Mouse (Mus musculus) olfactory bulb, adult 2 months (tissue): Measurements from ENCODE around the gene Exosc6. TPM values are rescaled to one million over a fixed set of nuclear protein-coding genes. Genes with fewer than 3 reads are reported as not detected.

Source experiments
- H3K27ac ChIP-seq: fragments of 200-500 bp; 2 replicates; pipeline ENCODE4 v1.5.1; 2012; ENCODE audit warnings: low read depth, low read length; ENCODE audit not compliant: insufficient read depth
- H3K4me1 ChIP-seq: fragments of 200-500 bp; 2 replicates; pipeline ENCODE4 v1.6.1; 2012; ENCODE audit warnings: low read length; ENCODE audit not compliant: control insufficient read depth, insufficient read depth
- H3K4me3 ChIP-seq: fragments of 200-500 bp; 2 replicates; pipeline ENCODE4 v1.5.1; 2012; ENCODE audit warnings: mild to moderate bottlenecking, low read depth, low read length, moderate library complexity; ENCODE audit not compliant: insufficient read depth
- CTCF ChIP-seq: fragments of 200-500 bp; IDR thresholded peaks from 2 replicates; pipeline ENCODE4 v1.5.1; 2012; ENCODE audit warnings: low read depth, mild to moderate bottlenecking, low read length, moderate library complexity; ENCODE audit not compliant: insufficient read depth
- POLR2A ChIP-seq: fragments of 200-500 bp; IDR thresholded peaks from 2 replicates; pipeline ENCODE4 v1.6.1; 2012; ENCODE audit warnings: mild to moderate bottlenecking, low read depth, low read length, moderate library complexity; ENCODE audit not compliant: insufficient read depth
- WGBS: fragments of 180-500 bp; shearing (Covaris S2); methylation state at CpG from one replicate; pipeline ENCODE4 v1.1.7; 2018; 5-methylcytosine and 5-hydroxymethylcytosine counted together
- polyA plus RNA-seq: library from polyadenylated mRNA; stranded (reverse); fragments of >200 nt; gene quantifications from 2 replicates; pipeline ENCODE4 v1.2.4, GENCODE M21; 2012; ENCODE audit warnings: low replicate concordance; ENCODE audit not compliant: missing spikeins, insufficient read depth, insufficient read length

Gene Exosc6
- polyA plus RNA-seq, 1 experiment, result not detected

GRCm38 (mm10) chr8:111034276-111034675 lies 21.9 kb upstream of the Exosc6 start:
- peak overlapping the region; percentile 52; the same call in 1 of the 2 replicates for H3K27ac ChIP-seq
- WGBS, result 9% methylated on average over 12 of the region's 12 CpGs
- TF ChIP-seq POLR2A (no peak), CTCF (no peak)
- H3K4me1 ChIP-seq, result peaks cover 10% of the 10 kb centered on the region; the same call in 1 of the 2 replicates
- H3K4me3 ChIP-seq, result peak overlapping the region; percentile 67

GRCm38 (mm10) chr8:111036591-111036990 lies 19.5 kb upstream of the Exosc6 start:
- H3K4me1 ChIP-seq, result peaks cover 10% of the 10 kb centered on the region; the same call in 1 of the 2 replicates
- 90% methylated on average over 15 of the region's 15 CpGs for WGBS

GRCm38 (mm10) chr8:111042546-111042945 lies 13.6 kb upstream of the Exosc6 start:
- Histone ChIP-seq H3K4me3 (no peak overlapping the region), H3K27ac (no peak overlapping the region), H3K4me1 (no peaks in the 10 kb centered on the region)
- TF ChIP-seq POLR2A (no peak), CTCF (no peak)
- WGBS, result 95% methylated on average over 19 of the region's 19 CpGs

More at GRCm38 (mm10) chr8:111036591-111036990, 19.5 kb upstream of the Exosc6 start:
- no peak overlapping the region for H3K4me3 ChIP-seq
- TF ChIP-seq POLR2A, result no peak
- no peak for TF ChIP-seq CTCF
- H3K27ac ChIP-seq, result no peak overlapping the region

- Histone ChIP-seq H3K4me1 (no peaks in the 10 kb centered on the region), H3K4me3 (no peak overlapping the region), H3K27ac (no peak overlapping the region)
- TF ChIP-seq CTCF, result no peak
- no peak for TF ChIP-seq POLR2A
- WGBS, result 29% methylated on average over 2 of the region's 2 CpGs
These were observed 12.0 kb upstream of the Exosc6 start for GRCm38 (mm10) chr8:111044003-111044734.

- H3K27ac ChIP-seq, result no peak overlapping the region
These were observed 7.4 kb upstream of the Exosc6 start for GRCm38 (mm10) chr8:111048694-111049093.

GRCm38 (mm10) chr8:111049106-111049505 lies 7.0 kb upstream of the Exosc6 start:
- no peak for TF ChIP-seq CTCF
- TF ChIP-seq POLR2A, result no peak
- Histone ChIP-seq H3K27ac (no peak overlapping the region), H3K4me3 (no peak overlapping the region), H3K4me1 (no peaks in the 10 kb centered on the region)
- 94% methylated on average over 7 of the region's 7 CpGs for WGBS

More at GRCm38 (mm10) chr8:111048694-111049093, 7.4 kb upstream of the Exosc6 start:
- WGBS, result 95% methylated on average over 2 of the region's 2 CpGs
- no peak for TF ChIP-seq CTCF
- TF ChIP-seq POLR2A, result no peak
- no peak overlapping the region for H3K4me3 ChIP-seq
- H3K4me1 ChIP-seq, result no peaks in the 10 kb centered on the region

GRCm38 (mm10) chr8:111053827-111054518 lies 2.2 kb upstream of the Exosc6 start:
- TF ChIP-seq CTCF (no peak), POLR2A (no peak)
- WGBS, result 78% methylated on average over 12 of the region's 12 CpGs

GRCm38 (mm10) chr8:111055031-111055634 lies 1.0 kb upstream of the Exosc6 start:
- TF ChIP-seq CTCF (no peak), POLR2A (no peak)
- Histone ChIP-seq H3K4me1 (peaks cover 5% of the 10 kb centered on the region), H3K27ac (no peak overlapping the region), H3K4me3 (no peak overlapping the region)
- 84% methylated on average over 17 of the region's 17 CpGs for WGBS

More at GRCm38 (mm10) chr8:111053827-111054518, 2.2 kb upstream of the Exosc6 start:
- no peak overlapping the region for H3K4me3 ChIP-seq
- H3K4me1 ChIP-seq, result peaks cover 5% of the 10 kb centered on the region
- no peak overlapping the region for H3K27ac ChIP-seq
